Mouse (Mus musculus) testis, postnatal 10 days (tissue): ENCODE data around the gene Olfr1277.

ENCODE experiments used
- DNase-seq: peaks from one replicate; pipeline ENCODE4 v3.0.0; 2021; ENCODE audit warnings: low spot score

Olfr1277 gene

GRCm38 (mm10) chr2:111274006-111274405 lies at the start of gene Olfr1277:
Gene Olfr1277, minus strand, starts transcription at chr2:111274106.
- DNase-seq = no peak

DNA sequence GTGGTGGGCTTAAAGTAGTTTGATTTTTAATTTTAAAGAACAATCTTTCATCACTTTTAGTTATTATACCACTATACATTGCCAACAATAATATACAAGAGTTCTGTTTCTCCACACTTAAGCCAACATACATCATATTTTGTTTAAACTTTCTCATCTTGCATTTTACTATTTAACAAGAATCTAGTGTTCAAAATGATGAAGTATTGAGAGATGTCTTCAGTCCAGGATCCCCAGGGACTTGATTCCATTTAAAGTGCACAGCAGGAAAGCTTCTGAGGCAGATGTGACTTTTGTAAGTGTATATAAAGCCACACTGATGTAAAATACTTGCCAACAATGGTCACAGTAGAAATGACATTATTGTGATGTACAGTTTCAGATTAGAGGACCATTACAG lies 39.8 kb upstream of the Olfr1277 start, which contains the start of gene Olfr1280:
Gene Olfr1280 (plus strand): TSS at position 301 of the 400 bp plus-strand sequence.
- DNase-seq = no peak

- DNase-seq = no peak
These were observed 26.5 kb upstream of the Olfr1277 start, which contains the start of gene Olfr1279 for GRCm38 (mm10) chr2:111300374-111300773. Gene Olfr1279, plus strand, starts transcription at chr2:111300635.

DNA sequence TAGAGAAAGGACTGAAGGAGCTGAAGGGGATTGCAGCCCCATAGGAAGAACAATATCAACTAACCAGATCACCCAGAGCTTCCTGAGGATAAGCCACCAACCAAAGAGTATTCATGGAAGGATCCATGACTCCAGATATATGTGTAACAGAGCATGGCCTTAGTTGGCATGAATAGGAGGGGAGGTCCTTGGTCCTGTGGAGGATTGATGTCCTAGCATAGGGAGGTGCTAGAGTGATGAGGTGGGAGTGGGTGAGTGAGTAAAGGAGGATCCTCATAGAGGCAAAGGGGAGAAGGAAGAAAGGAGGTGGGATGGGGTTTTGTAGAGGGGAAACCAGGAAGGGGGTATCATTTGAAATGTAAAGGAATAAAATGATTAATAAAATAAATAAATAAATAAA lies 24.6 kb upstream of the Olfr1277 start:
- DNase-seq = no peak

GRCm38 (mm10) chr2:111289836-111290235 lies 15.9 kb upstream of the Olfr1277 start, which contains the start of gene Olfr1278:
Gene Olfr1278, plus strand, starts transcription at chr2:111290136.
- DNase-seq = no peak

GRCm38 (mm10) chr2:111254216-111254615 lies 19.7 kb downstream of the Olfr1277 start, which contains the start of gene Olfr1276:
Gene Olfr1276, plus strand, starts transcription at chr2:111254516.
- DNase-seq = no peak

DNA sequence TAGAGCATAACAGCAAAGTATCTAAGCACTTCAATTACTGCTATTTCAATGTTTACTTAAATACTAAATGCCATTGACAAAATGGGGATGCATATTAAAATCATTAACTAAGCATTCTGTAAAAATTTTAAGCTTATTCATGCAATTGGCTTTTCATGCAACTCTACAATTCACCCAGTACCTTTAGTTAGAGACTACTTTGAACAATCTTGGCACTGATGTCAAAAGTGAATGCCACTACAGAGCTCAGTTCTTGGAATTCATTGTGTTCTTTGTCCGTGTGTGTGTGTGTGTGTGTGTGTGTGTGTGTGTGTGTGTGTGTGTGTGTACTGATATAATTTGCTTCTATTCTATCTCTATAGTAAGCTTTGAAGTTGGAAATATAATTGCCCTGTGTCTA lies 38.7 kb downstream of the Olfr1277 start, which contains the start of gene Olfr1275:
Gene Olfr1275 (minus strand): TSS at position 101 of the 400 bp plus-strand sequence.
- no peak for DNase-seq

- no peak for DNase-seq
These were observed 44.4 kb downstream of the Olfr1277 start, which contains the start of gene 4930430A15Rik for GRCm38 (mm10) chr2:111229502-111229901. Gene 4930430A15Rik, minus strand, starts transcription at chr2:111229602.
